Mouse (Mus musculus) retina, embryonic 14.5 days (tissue): ENCODE results near the gene Pcbp2.

Experiments
- DNase-seq: peaks from one replicate; pipeline ENCODE4 v3.0.0-alpha.2; 2015; ENCODE audit warnings: low spot score

Pcbp2 gene

DNA sequence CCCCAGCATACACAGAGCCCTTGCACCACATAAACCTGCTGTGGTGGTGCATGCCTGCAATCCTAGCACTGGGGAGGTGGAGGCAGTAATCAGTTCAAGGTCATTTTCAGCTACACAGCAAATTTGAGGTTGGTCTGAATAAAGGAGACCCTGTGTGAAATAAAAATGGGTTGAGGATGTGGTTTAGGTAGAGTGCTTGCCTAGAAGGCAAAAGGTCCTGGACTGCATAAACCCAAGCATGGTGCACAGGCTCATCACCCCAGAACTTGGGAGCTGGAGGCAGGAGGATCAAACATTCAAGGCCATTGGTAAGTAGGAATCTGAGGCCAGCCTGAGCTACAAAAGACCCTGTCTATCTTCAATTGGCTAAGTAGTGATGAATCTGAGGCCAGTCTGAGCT is 37.2 kb downstream of the Pcbp2 start:
- no peak for DNase-seq

DNA sequence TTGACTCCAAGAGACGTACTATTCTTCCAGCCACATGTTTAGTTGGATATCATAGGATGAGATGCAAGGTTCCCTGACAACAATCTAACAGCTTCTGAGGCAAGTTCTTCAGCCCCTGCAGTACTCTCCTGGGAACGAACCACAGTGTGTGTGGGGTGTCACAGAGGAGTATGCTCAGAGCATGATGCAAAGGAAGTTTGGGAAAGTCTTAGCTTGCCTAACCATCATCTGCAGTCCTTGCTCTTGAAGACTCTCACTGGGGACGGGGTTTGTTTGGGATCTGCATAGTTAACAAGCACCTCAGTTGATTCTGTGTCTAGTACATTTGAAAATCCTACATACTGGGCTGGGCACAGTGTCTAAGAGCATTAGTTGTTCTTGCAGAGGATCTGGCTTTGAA is 38.0 kb downstream of the Pcbp2 start:
- no peak for DNase-seq

GRCm38 (mm10) chr15:102510110-102510509 is 39.8 kb downstream of the Pcbp2 start:
- no peak for DNase-seq

DNA sequence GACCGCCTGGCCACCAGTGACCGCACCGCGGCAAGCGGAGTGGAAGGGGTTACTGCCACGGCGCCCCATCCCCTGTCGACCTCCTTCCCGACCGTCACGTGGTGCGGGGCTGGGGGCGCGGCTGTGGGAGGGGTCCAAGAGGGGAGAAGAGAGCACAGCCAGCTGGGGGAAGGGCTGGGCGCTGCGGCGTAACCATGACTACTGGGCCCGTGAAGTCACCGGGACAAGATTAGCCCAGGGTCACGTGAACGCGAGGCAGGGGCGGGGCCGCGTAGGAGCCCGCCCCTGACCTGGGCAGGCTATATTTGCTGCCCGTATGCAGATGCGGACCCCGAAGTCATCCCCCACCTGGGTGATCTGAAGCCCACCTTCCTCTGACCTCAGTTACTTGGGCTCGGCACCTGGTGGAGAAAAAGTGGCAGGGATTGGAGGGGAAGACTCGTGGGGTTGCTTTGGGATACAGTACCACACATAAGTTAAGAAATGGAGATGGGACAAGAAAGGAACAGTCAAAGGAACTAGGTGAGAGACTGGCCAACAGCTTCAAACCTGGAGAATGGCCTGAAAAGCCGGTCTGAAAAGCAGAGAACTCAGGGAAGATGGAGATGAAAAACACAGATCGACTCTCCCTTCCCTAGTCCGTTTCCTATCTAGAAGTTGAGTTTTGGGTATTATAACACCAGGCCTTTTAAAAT is 40.4 kb downstream of the Pcbp2 start:
- peak; percentile 94 for DNase-seq

GRCm38 (mm10) chr15:102511285-102511833 is 41.0 kb downstream of the Pcbp2 start:
- DNase-seq, result peak; percentile 62

- DNase-seq, result no peak
Observed at GRCm38 (mm10) chr15:102512010-102512409, 41.7 kb downstream of the Pcbp2 start.

DNA sequence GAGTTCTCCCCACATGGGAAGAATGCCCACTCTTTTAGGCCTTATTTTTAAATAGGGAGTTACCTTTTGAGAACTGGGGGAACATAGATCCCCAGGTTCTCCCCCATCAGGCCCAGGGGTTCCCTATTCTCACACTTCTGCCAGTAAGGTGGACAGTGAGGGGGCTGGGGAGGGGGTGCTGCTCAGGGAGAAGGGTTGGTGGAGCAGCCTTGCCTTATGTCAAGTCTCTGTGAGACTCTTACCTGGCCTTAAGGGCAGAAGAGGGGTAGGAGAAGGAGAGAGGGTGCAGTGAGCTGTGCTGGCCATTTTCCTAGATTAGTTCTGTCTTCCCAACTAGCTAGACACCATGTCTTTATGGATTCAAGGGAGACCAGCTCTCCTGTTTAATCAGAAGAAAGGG is 42.1 kb downstream of the Pcbp2 start:
- no peak for DNase-seq

- no peak for DNase-seq
Observed at GRCm38 (mm10) chr15:102513004-102513403, 42.7 kb downstream of the Pcbp2 start.

GRCm38 (mm10) chr15:102515261-102515660 is 44.9 kb downstream of the Pcbp2 start:
- DNase-seq, result no peak

DNA sequence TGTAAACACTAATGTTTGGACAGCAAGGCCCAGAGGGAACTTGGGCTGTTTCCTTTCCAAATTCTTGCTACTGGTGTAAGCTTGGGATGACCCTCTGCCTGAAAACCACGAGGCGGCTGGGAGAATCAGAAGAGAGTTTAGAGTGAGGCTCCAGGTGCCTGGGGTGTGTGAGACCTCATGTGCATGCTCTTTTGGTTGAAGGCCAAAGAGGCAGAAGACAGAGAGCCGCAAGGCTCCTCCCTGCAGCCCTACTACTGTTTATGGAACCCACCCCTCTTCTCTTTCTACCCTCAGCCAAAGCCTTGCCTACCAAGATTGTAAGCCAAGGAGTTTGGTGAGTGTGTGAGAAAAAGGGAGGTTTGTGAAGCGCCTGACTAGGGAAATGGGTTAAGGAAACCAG is 45.5 kb downstream of the Pcbp2 start:
- DNase-seq, result no peak

DNA sequence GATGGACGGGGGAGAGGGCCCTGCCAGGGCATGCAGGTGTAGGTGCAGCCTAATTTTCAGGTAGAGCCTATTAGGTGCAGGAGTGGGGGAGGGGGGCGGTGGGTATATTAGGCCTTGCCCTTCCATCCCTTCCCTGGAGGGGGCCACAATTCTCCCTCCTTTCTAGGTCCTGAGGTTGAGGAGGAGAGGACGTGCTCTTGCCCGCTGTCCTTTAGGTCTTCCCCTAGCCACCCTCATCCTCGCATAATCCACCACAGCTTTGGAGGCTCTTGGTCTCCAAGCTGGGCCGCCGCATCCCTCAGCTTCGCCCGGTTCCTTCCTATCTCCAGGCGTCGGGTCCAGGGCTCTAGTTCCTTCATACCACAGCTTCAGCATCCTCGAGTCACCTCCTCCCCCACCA is 46.0 kb downstream of the Pcbp2 start:
- DNase-seq, result no peak

GRCm38 (mm10) chr15:102516728-102517404 is 46.5 kb downstream of the Pcbp2 start, which contains the start of gene Map3k12:
Gene Map3k12, minus strand, starts transcription at chr15:102517064.
- DNase-seq, result peak; percentile 71

DNA sequence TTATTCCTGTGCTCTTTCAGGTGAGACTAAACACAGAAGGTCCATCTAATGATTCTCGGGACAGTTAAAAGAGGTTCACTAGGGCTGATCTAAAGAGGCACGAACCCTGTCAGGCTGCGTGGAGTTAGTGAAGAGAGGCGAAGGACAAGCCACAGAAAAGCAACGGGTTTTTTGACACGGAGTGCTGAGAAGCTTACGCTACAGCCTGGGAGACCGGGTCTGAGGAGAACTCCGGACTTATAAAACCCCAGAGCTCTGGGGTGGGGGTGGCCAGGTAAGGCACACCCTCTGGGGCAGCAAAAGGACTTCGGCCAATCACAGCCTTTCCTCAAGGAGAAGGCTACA is 47.3 kb downstream of the Pcbp2 start:
- no peak for DNase-seq

DNA sequence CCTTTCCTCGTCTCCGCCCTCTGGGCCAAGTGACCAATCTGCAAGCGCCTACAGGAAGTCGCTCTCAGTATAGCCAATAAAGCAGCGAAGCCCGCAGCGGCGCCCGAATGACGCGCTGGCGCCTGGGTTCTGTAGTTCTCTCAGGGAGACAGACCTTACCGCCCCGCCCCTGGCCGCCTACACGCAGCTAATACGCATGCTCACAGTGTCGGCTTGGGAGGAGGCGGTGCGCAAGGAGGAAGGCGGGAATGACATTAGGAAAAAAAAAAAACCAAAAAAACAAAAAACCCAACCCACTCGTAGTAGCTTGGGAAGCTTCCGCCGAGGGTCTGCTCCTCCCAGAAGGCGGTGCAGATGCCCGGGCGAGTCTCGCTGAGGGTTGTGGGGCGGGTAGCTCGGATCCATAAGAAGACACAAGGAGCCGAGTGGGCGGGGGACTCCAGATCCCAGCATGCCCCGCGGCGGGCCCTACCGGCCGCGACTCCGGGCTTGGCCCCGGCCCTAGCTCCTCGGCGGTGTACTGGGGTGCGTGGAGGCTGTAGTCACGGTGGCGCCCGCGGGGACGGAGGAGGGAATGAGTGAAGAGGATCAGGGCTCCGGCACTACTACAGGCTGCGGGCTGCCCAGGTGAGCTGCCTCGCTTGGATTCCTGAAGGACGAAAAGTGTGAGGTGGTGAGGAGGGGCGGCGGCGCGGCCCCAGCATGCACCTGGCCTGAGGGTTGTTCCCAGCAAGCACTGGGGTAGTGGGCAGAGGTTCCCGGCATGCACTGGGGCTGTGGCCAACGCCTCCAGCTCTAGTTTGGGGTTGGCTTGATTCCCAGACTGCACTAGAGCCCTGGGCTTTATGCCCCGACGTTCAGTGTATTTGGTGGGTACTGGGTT is 47.9 kb downstream of the Pcbp2 start, which contains the start of gene Tarbp2:
Tarbp2 (plus strand) TSS at position 217 of the 883 bp plus-strand sequence.
- peak; percentile 99 for DNase-seq

- no peak for DNase-seq
Observed at GRCm38 (mm10) chr15:102518859-102519201, 48.5 kb downstream of the Pcbp2 start.

DNA sequence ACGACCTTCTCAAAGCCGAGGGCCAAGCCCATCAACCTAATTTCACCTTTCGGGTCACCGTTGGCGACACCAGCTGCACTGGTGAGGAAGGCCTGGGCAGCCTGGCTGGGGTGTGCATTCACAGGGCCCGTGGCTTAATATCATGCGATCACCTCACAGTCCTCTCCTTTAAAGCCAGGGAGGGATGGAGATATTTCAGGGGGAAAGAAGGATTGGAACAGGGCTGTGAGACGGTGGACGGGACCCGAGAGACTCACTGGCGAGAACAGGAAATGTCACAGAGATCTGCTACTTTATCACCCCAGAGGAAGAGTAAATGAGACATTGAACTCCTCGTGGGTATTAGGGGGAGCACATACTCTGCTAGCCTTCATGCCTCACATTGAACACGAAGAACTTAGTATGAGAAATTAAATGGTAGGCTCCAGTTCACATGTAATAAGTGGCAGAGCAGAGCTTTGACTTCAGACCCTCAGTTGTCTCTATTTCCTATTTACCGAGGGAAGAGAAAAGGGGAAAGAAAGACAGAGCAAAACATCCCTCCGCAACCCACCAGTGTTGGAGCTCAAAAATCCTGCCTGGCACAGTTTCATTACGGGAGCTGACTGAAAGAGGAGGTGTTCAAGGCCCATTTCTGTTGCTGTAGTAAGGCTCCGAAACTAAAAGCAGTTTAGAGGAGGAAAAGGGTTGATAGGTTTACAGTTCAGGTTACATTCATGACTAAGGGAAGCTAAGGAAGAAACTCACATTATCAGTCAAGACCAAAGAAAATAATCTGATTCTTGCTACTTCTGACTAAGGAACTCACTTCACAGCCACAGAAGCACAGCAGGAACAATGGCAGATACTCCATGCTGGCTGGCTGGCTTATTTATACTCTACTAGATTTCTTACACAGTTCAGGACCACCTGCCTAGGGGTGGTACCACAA is 49.1 kb downstream of the Pcbp2 start:
- DNase-seq, result no peak

- no peak for DNase-seq
Observed at GRCm38 (mm10) chr15:102520416-102520815, 50.1 kb downstream of the Pcbp2 start.

- DNase-seq, result no peak
Observed at GRCm38 (mm10) chr15:102521480-102521879, 51.1 kb downstream of the Pcbp2 start.

GRCm38 (mm10) chr15:102524892-102525485 is 54.6 kb downstream of the Pcbp2 start, which contains the start of gene Npff:
Gene Npff, minus strand, starts transcription at chr15:102524942.
- peak; percentile 94 for DNase-seq

DNA sequence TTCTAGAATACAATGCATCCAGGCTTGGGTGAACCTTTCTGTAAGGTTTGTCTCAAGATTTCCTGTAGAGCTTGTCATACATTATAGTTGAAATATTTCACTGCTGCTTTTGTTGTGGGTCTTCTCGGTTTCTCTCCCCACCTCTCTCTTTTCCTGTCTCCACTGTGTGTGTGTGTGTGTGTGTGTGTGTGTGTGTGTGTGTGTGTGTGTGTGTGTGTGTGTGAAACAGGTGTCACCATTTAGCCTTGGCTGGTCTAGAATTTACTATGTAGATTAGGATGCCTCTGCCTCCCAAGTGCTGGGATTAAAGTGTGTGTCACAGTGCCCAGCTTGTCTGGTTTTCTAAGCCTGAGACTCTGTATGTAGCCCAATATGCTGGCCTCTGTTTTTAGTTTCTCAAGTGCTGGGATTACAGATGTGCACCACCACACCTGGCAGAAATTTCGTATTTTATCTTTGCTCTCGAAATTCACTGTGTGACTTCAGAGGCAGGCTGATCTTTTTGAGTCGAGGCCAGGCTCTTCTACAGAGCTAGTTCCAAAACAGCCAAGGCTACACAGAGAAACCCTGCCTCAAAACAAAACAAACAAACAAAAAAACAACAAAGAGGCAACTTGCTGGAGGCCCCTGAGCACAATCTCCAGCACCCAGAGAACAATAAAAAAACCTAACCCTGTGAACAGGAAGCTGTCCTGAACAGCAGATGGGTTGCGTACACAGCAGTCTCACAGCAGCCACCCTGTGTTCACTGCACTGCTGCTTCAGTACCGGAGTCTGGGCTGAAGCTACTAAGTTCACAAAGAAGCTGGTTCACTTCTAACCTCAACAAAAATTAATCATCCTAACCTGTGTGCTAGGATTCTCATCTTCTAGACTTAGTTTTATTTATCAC is 56.0 kb downstream of the Pcbp2 start:
- no peak for DNase-seq
